Mouse (Mus musculus): Measurements from ENCODE around the gene Gna15.

- TF ChIP-seq CTCF (IDR thresholded peaks at IDR 0.05), result no peak
- TF ChIP-seq POLR2A (IDR thresholded peaks at IDR 0.05; ENCODE audit: insufficient read depth, low read depth, low read length), result no peak
- TF ChIP-seq EP300 (IDR thresholded peaks at IDR 0.05; ENCODE audit: insufficient read depth, low read depth, low read length), result peak; percentile 68; the same call in 1 of the 2 replicates
Measured at GRCm38 (mm10) chr10:81502658-81503057, 21.4 kb downstream of the Gna15 start.

All from heart, adult 2 months (tissue).